Mouse (Mus musculus) liver, postnatal 0 days (tissue): Measurements from ENCODE around the gene Galnt16.

Source experiments
- CTCF ChIP-seq: sonication (generic); IDR thresholded peaks from 2 replicates; pipeline ENCODE4 v1.5.1; 2016; ENCODE audit warnings: antibody characterized with exemption, low read depth
- EP300 ChIP-seq: IDR thresholded peaks from 2 replicates; pipeline ENCODE4 v1.6.1; 2016; ENCODE audit warnings: antibody characterized with exemption, low read depth, mild to moderate bottlenecking

DNA sequence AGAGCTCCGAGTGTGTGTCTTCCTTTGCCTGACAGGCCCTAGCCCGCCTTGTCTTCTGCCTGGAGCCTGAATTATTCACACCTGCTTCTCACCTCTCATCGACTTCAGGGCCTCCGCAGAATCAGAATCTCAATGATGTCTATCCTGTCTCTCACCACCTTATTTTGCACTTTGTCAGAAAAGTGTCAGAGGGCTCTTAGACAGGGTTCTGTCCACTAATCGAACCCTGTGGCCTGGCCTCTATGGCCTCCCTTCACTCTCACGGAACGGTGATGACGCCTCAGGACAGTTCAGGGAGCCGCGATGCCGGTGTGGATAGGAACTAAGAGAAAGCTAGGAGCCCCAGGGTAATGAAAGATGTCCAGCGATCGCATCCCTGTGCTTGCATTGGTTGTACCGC is at the start of gene Galnt16:
- TF ChIP-seq CTCF (no peak), EP300 (no peak)
